Mouse (Mus musculus) neural tube, embryonic 14.5 days (tissue): ENCODE measurements around the gene Tulp2. TPM values are rescaled to one million over a fixed set of nuclear protein-coding genes. Genes with fewer than 3 reads are reported as not detected.
"Not testable (repeated sequence)": the region's sequence is repeated elsewhere in the genome, so short reads cannot be mapped to it uniquely, and the experiment has no call there.

ENCODE experiments used
- ATAC-seq: fragments of 200-750 bp; cut with Nextera tagmentation; 2 replicates; pipeline ENCODE4 v1.8.0; 2017; ENCODE audit warnings: low read depth, mild to moderate bottlenecking, moderate TSS enrichment, moderate library complexity
- H3K27ac ChIP-seq: fragments of 300-500 bp; sonication (generic); 2 replicates; pipeline ENCODE4 v1.5.1; 2014; ENCODE audit warnings: low read depth, mild to moderate bottlenecking, control low read depth, low read length, moderate library complexity, mixed read lengths
- H3K27me3 ChIP-seq: fragments of 300-500 bp; sonication (generic); 2 replicates; pipeline ENCODE4 v1.6.1; 2014; ENCODE audit warnings: low read length; ENCODE audit not compliant: control insufficient read depth, insufficient read depth
- H3K36me3 ChIP-seq: fragments of 300-500 bp; sonication (generic); 2 replicates; pipeline ENCODE4 v1.6.1; 2014; ENCODE audit warnings: low read length, mixed read lengths; ENCODE audit not compliant: control insufficient read depth, insufficient read depth
- H3K4me1 ChIP-seq: fragments of 300-500 bp; sonication (generic); 2 replicates; pipeline ENCODE4 v1.6.1; 2014; ENCODE audit warnings: low read length; ENCODE audit not compliant: control insufficient read depth, insufficient read depth
- H3K4me2 ChIP-seq: fragments of 300-500 bp; sonication (generic); 2 replicates; pipeline ENCODE4 v1.6.1; 2014; ENCODE audit warnings: mild to moderate bottlenecking, low read depth, low read length, control low read depth
- H3K4me3 ChIP-seq: fragments of 300-500 bp; sonication (generic); 2 replicates; pipeline ENCODE4 v1.5.1; 2014; ENCODE audit warnings: low read depth, low read length, control low read depth, mixed read lengths
- H3K9ac ChIP-seq: fragments of 300-500 bp; sonication (generic); replicated peaks from 2 replicates; pipeline ENCODE4 v1.6.1; 2014; ENCODE audit warnings: low read depth, mild to moderate bottlenecking, control low read depth, low read length, mixed read lengths
- H3K9me3 ChIP-seq: fragments of 300-500 bp; sonication (generic); 2 replicates; pipeline ENCODE4 v1.6.1; 2016; ENCODE audit warnings: low read length; ENCODE audit not compliant: control insufficient read depth
- WGBS: fragments of 180-500 bp; shearing (Covaris S2); extraction: QIAGEN DNeasy Blood & Tissue Kit; methylation state at CpG from one replicate; pipeline ENCODE4 v1.1.7; 2014; 5-methylcytosine and 5-hydroxymethylcytosine counted together
- polyA plus RNA-seq: library from polyadenylated mRNA; unstranded; fragments of >200 nt; fragmentation: Nextera tagmentation; extraction: Ambion mirVana; gene quantifications from 2 replicates; pipeline ENCODE4 v1.2.1, GENCODE M21; 2014

Gene Tulp2
- polyA plus RNA-seq, 1 experiment from 2014 or later = 0.31 TPM

GRCm38 (mm10) chr7:45458748-45459563 is 22.7 kb upstream of the Tulp2 start:
- peak overlapping the region; percentile 78 for H3K4me3 ChIP-seq
- peak; percentile 76 for ATAC-seq
- H3K36me3 ChIP-seq = peaks cover 32% of the 10 kb centered on the region
- H3K4me1 ChIP-seq = peaks cover 24% of the 10 kb centered on the region
- peak overlapping the region; percentile 94 for H3K4me2 ChIP-seq
- WGBS = under 1% methylated on average over 43 of the region's 43 CpGs
- H3K27ac ChIP-seq = peak overlapping the region; percentile 94
- H3K9ac ChIP-seq = peak overlapping the region; percentile 81
- H3K9me3 ChIP-seq = no peaks in the 10 kb centered on the region
- H3K27me3 ChIP-seq = no peaks in the 10 kb centered on the region

GRCm38 (mm10) chr7:45459564-45460140 is 22.0 kb upstream of the Tulp2 start, which contains the start of gene Ftl1:
TSS of gene Ftl1 (minus strand) at chr7:45459884.
- peak within 1 kb of the TSS; percentile 81 for H3K9ac ChIP-seq
- peaks cover 24% of the 10 kb centered on the region for H3K4me1 ChIP-seq
- peaks cover 28% of the 10 kb centered on the region for H3K36me3 ChIP-seq
- H3K9me3 ChIP-seq, H3K27me3 ChIP-seq: not testable (repeated sequence)
- peak within 1 kb of the TSS; percentile 94 for H3K4me2 ChIP-seq
- ATAC-seq = peak; percentile 95
- H3K4me3 ChIP-seq = peak within 1 kb of the TSS; percentile 78
- WGBS = 0% methylated on average over 27 of the region's 37 CpGs
- H3K27ac ChIP-seq = peak within 1 kb of the TSS; percentile 94

GRCm38 (mm10) chr7:45460377-45460776 is 21.3 kb upstream of the Tulp2 start:
- Histone ChIP-seq H3K4me1 (peaks cover 27% of the 10 kb centered on the region), H3K9ac (peak overlapping the region; percentile 44)
- ATAC-seq = no peak

GRCm38 (mm10) chr7:45460860-45461314 is 20.8 kb upstream of the Tulp2 start:
- peaks cover 28% of the 10 kb centered on the region for H3K36me3 ChIP-seq
- no peak for ATAC-seq
- peaks cover 32% of the 10 kb centered on the region for H3K4me1 ChIP-seq
- no peak overlapping the region for H3K4me2 ChIP-seq
- H3K27me3 ChIP-seq = no peaks in the 10 kb centered on the region
- no peak overlapping the region for H3K4me3 ChIP-seq
- peak overlapping the region; percentile 70 for H3K27ac ChIP-seq
- no peak overlapping the region for H3K9ac ChIP-seq
- H3K9me3 ChIP-seq = no peaks in the 10 kb centered on the region
- 19% methylated on average over 12 of the region's 13 CpGs for WGBS

More at GRCm38 (mm10) chr7:45460377-45460776, 21.3 kb upstream of the Tulp2 start:
- Histone ChIP-seq H3K9me3 (no peaks in the 10 kb centered on the region), H3K36me3 (peaks cover 28% of the 10 kb centered on the region), H3K27me3 (no peaks in the 10 kb centered on the region), H3K4me2 (peak overlapping the region; percentile 54), H3K27ac (peak overlapping the region; percentile 70), H3K4me3 (peak overlapping the region; percentile 78)
- WGBS = 77% methylated on average over 7 of the region's 7 CpGs

- no peak for ATAC-seq
- H3K27ac ChIP-seq = no peak overlapping the region; the same call in 1 of the 2 replicates
- H3K27me3 ChIP-seq = no peaks in the 10 kb centered on the region
- H3K4me3 ChIP-seq = no peak overlapping the region
- peaks cover 28% of the 10 kb centered on the region for H3K36me3 ChIP-seq
- 39% methylated on average over 5 of the region's 5 CpGs for WGBS
- no peak overlapping the region for H3K4me2 ChIP-seq
- no peaks in the 10 kb centered on the region for H3K9me3 ChIP-seq
- peaks cover 36% of the 10 kb centered on the region for H3K4me1 ChIP-seq
- no peak overlapping the region for H3K9ac ChIP-seq
Observed at GRCm38 (mm10) chr7:45461326-45461725, 20.4 kb upstream of the Tulp2 start.

GRCm38 (mm10) chr7:45461781-45462180 is 19.9 kb upstream of the Tulp2 start:
- Histone ChIP-seq H3K36me3 (peaks cover 28% of the 10 kb centered on the region), H3K9me3 (no peaks in the 10 kb centered on the region), H3K4me2 (no peak overlapping the region), H3K27me3 (no peaks in the 10 kb centered on the region), H3K9ac (no peak overlapping the region), H3K27ac (peak overlapping the region; percentile 4; the same call in 1 of the 2 replicates), H3K4me3 (no peak overlapping the region), H3K4me1 (peaks cover 35% of the 10 kb centered on the region)
- WGBS = 71% methylated on average over 4 of the region's 4 CpGs
- ATAC-seq = no peak

GRCm38 (mm10) chr7:45462325-45462724 is 19.4 kb upstream of the Tulp2 start:
- Histone ChIP-seq H3K27ac (no peak overlapping the region; the same call in 1 of the 2 replicates), H3K9ac (no peak overlapping the region), H3K4me3 (no peak overlapping the region), H3K9me3 (no peaks in the 10 kb centered on the region), H3K27me3 (no peaks in the 10 kb centered on the region), H3K4me2 (no peak overlapping the region), H3K4me1 (peaks cover 29% of the 10 kb centered on the region), H3K36me3 (peaks cover 24% of the 10 kb centered on the region)
- WGBS = 91% methylated on average over 4 of the region's 4 CpGs
- ATAC-seq = no peak

GRCm38 (mm10) chr7:45462868-45463267 is 18.8 kb upstream of the Tulp2 start:
- not testable (repeated sequence) for ATAC-seq, H3K4me3 ChIP-seq, H3K9me3 ChIP-seq, H3K4me2 ChIP-seq, H3K9ac ChIP-seq, H3K27ac ChIP-seq, H3K27me3 ChIP-seq
- Histone ChIP-seq H3K36me3 (peaks cover 19% of the 10 kb centered on the region; the same call in 1 of the 2 replicates), H3K4me1 (peaks cover 24% of the 10 kb centered on the region)
- 82% methylated on average over 4 of the region's 4 CpGs for WGBS
